Mouse (Mus musculus) heart, adult 8-10 months (tissue): ENCODE data around the gene Adgrf3. TPM values are rescaled to one million over a fixed set of nuclear protein-coding genes. Genes with fewer than 3 reads are reported as not detected.

ENCODE experiments used
- DNase-seq: peaks from one replicate; pipeline ENCODE4 v3.0.0; 2022; ENCODE audit warnings: low spot score
- total RNA-seq, 4 experiments: library from RNA; stranded (reverse); gene quantifications; 2 replicates each; pipeline ENCODE4 v1.2.4; 2022

The Adgrf3 gene
- total RNA-seq, 4 experiments from 2014 or later: 0.57 TPM; not detected in 3

- DNase-seq: no peak
These were observed 3.3 kb downstream of the Adgrf3 start for GRCm38 (mm10) chr5:30202221-30202620.

GRCm38 (mm10) chr5:30201521-30201920 lies 4.0 kb downstream of the Adgrf3 start:
- DNase-seq: no peak

GRCm38 (mm10) chr5:30198257-30198656 lies 7.3 kb downstream of the Adgrf3 start:
- DNase-seq: no peak

- no peak for DNase-seq
These were observed 10.2 kb downstream of the Adgrf3 start for GRCm38 (mm10) chr5:30195340-30195739.

GRCm38 (mm10) chr5:30192452-30192851 lies 13.1 kb downstream of the Adgrf3 start:
- no peak for DNase-seq

GRCm38 (mm10) chr5:30187687-30188485 lies 17.6 kb downstream of the Adgrf3 start:
- no peak for DNase-seq

GRCm38 (mm10) chr5:30175811-30176210 lies 29.7 kb downstream of the Adgrf3 start:
- DNase-seq: no peak

- DNase-seq: no peak
These were observed 32.4 kb downstream of the Adgrf3 start for GRCm38 (mm10) chr5:30172931-30173692.

- DNase-seq: peak; percentile 51
These were observed 33.4 kb downstream of the Adgrf3 start for GRCm38 (mm10) chr5:30172115-30172514.

GRCm38 (mm10) chr5:30170303-30170940 lies 35.1 kb downstream of the Adgrf3 start:
- DNase-seq: no peak

- no peak for DNase-seq
These were observed 40.1 kb downstream of the Adgrf3 start for GRCm38 (mm10) chr5:30165234-30165946.

GRCm38 (mm10) chr5:30162339-30162738 lies 43.2 kb downstream of the Adgrf3 start:
- no peak for DNase-seq

GRCm38 (mm10) chr5:30161836-30162235 lies 43.7 kb downstream of the Adgrf3 start:
- DNase-seq: no peak

GRCm38 (mm10) chr5:30159601-30160000 lies 45.9 kb downstream of the Adgrf3 start:
- peak; percentile 44 for DNase-seq

GRCm38 (mm10) chr5:30155821-30156629 lies 49.5 kb downstream of the Adgrf3 start:
- DNase-seq: no peak

- peak; percentile 24 for DNase-seq
These were observed 50.1 kb downstream of the Adgrf3 start for GRCm38 (mm10) chr5:30155395-30155792.

- peak; percentile 93 for DNase-seq
These were observed 50.8 kb downstream of the Adgrf3 start, which contains the start of the genes Hadha and Hadhb for GRCm38 (mm10) chr5:30154474-30155394. Hadha (minus strand) TSS chr5:30155162. Hadhb (plus strand) TSS chr5:30155248.

- peak; percentile 26 for DNase-seq
These were observed 51.5 kb downstream of the Adgrf3 start for GRCm38 (mm10) chr5:30154013-30154412.

- DNase-seq: no peak
These were observed 52.3 kb downstream of the Adgrf3 start for GRCm38 (mm10) chr5:30153222-30153621.

GRCm38 (mm10) chr5:30152413-30152812 lies 53.1 kb downstream of the Adgrf3 start:
- no peak for DNase-seq
